ENCODE assay signal across 20 mouse cellular contexts in genomic region chr5:65071689-65072118, GRCm38 (mm10). TPM values are rescaled to one million over a fixed set of nuclear protein-coding genes. Genes with fewer than 3 reads are reported as not detected.
DNase-seq lines count a peak whose midpoint lies in the region; ATAC-seq lines count a peak whose summit lies in the region.
"Had no signal": no experiment of that assay in that cellular context is flagged by ENCODE, and none has a peak within 500 bp of the region (broad histone marks: within the 10 kb centered on the region; RNA-seq: fewer than 3 reads in every experiment).

No protein-coding gene starts in this region.

- H3K4me1 ChIP-seq in neural tube, embryonic 14.5 days (ENCODE audit: control insufficient read depth, insufficient read depth, low read length) = no peaks in the 10 kb centered on the region
- H3K4me1 ChIP-seq in neural tube, embryonic 15.5 days = peaks cover 11% of the 10 kb centered on the region; the same call in 1 of the 2 replicates
- H3K4me1 ChIP-seq in hindbrain, embryonic 16.5 days (ENCODE audit: control insufficient read depth, insufficient read depth, low read depth, low read length) = no peaks in the 10 kb centered on the region
- H3K4me1 ChIP-seq: embryonic facial prominence, embryonic 12.5 days; liver, embryonic 12.5 days; stomach, embryonic 15.5 days had no signal

- DNase-seq in cerebellum, postnatal 10 days = peak; percentile 25
- DNase-seq in cerebellum, postnatal 14 days = no peak
- peak; percentile 24 for DNase-seq in telencephalon, adult 2 months (ENCODE audit: low read depth, low spot score)
- DNase-seq in layer of hippocampus, adult 18-20 months (ENCODE audit: low spot score in 2 of 2) = no peak
- DNase-seq in layer of hippocampus, adult 8-10 months (ENCODE audit: low spot score in 2 of 2) = no peak
- DNase-seq: adrenal gland, postnatal 25 days; cerebellum, postnatal 25 days; gastrocnemius, postnatal 25 days; heart, postnatal 36 days; spleen, adult 18-20 months; thymus, postnatal 36 days had no signal

- H3K36me3 ChIP-seq in neural tube, embryonic 14.5 days (ENCODE audit: control insufficient read depth, insufficient read depth, low read length) = no peaks in the 10 kb centered on the region
- H3K36me3 ChIP-seq in neural tube, embryonic 15.5 days = no peaks in the 10 kb centered on the region
- no peaks in the 10 kb centered on the region for H3K36me3 ChIP-seq in hindbrain, embryonic 16.5 days (ENCODE audit: control insufficient read depth, insufficient read depth, low read length)
- H3K36me3 ChIP-seq: embryonic facial prominence, embryonic 12.5 days; liver, embryonic 12.5 days; stomach, embryonic 15.5 days had no signal

- H3K9me3 ChIP-seq in neural tube, embryonic 14.5 days (ENCODE audit: control insufficient read depth, low read length) = no peaks in the 10 kb centered on the region
- H3K9me3 ChIP-seq in neural tube, embryonic 15.5 days (replicated peaks) = no peaks in the 10 kb centered on the region
- H3K9me3 ChIP-seq in hindbrain, embryonic 16.5 days (ENCODE audit: control insufficient read depth, low read length) = no peaks in the 10 kb centered on the region
- H3K9me3 ChIP-seq: embryonic facial prominence, embryonic 12.5 days; liver, embryonic 12.5 days; megakaryocyte, embryonic 14.5 days; stomach, embryonic 15.5 days had no signal

- 0 out of 2 replicates have a peak, but pooled peaks have one; percentile 13 for ATAC-seq in neural tube, embryonic 14.5 days (ENCODE audit: low read depth)
- ATAC-seq in neural tube, embryonic 15.5 days (ENCODE audit: low FRiP score) = no peak
- peak; percentile 60; the same call in 1 of the 2 replicates for ATAC-seq in hindbrain, embryonic 16.5 days
- ATAC-seq: intestine, postnatal 0 days; liver, embryonic 12.5 days had no signal

- WGBS in neural tube, embryonic 14.5 days = 10% methylated on average over 6 of the region's 6 CpGs
- WGBS in neural tube, embryonic 15.5 days = 12% methylated on average over 6 of the region's 6 CpGs
- 18% methylated on average over 6 of the region's 6 CpGs for WGBS in hindbrain, embryonic 16.5 days

- no peaks in the 10 kb centered on the region for H3K27me3 ChIP-seq in neural tube, embryonic 14.5 days (ENCODE audit: control insufficient read depth, insufficient read depth, low read length)
- H3K27me3 ChIP-seq in neural tube, embryonic 15.5 days (replicated peaks) = no peaks in the 10 kb centered on the region
- no peaks in the 10 kb centered on the region for H3K27me3 ChIP-seq in hindbrain, embryonic 16.5 days (replicated peaks; ENCODE audit: control insufficient read depth, insufficient read depth, low read length)
- H3K27me3 ChIP-seq: embryonic facial prominence, embryonic 12.5 days; liver, embryonic 12.5 days; stomach, embryonic 15.5 days had no signal

- no peak overlapping the region for H3K4me3 ChIP-seq in neural tube, embryonic 14.5 days (ENCODE audit: low read depth, low read length)
- H3K4me3 ChIP-seq in neural tube, embryonic 15.5 days (replicated peaks) = no peak overlapping the region
- H3K4me3 ChIP-seq in hindbrain, embryonic 16.5 days (ENCODE audit: low read length) = no peak overlapping the region
- H3K4me3 ChIP-seq: embryonic facial prominence, embryonic 12.5 days; liver, embryonic 12.5 days; megakaryocyte, embryonic 14.5 days; stomach, embryonic 15.5 days had no signal

- H3K27ac ChIP-seq in neural tube, embryonic 14.5 days (ENCODE audit: low read depth, low read length) = no peak overlapping the region
- H3K27ac ChIP-seq in neural tube, embryonic 15.5 days (replicated peaks) = no peak overlapping the region
- no peak overlapping the region for H3K27ac ChIP-seq in hindbrain, embryonic 16.5 days (ENCODE audit: low read depth, low read length)
- H3K27ac ChIP-seq: embryonic facial prominence, embryonic 12.5 days; kidney, postnatal 0 days; liver, embryonic 12.5 days; stomach, embryonic 15.5 days had no signal

- no peak overlapping the region for H3K9ac ChIP-seq in neural tube, embryonic 14.5 days (replicated peaks; ENCODE audit: low read depth, low read length)
- no peak overlapping the region for H3K9ac ChIP-seq in neural tube, embryonic 15.5 days (replicated peaks)
- H3K9ac ChIP-seq in hindbrain, embryonic 16.5 days (ENCODE audit: low read depth, low read length) = no peak overlapping the region; the same call in 1 of the 2 replicates
- H3K9ac ChIP-seq: embryonic facial prominence, embryonic 12.5 days; liver, embryonic 12.5 days; stomach, embryonic 15.5 days had no signal

- H3K4me2 ChIP-seq in neural tube, embryonic 14.5 days (ENCODE audit: low read depth, low read length) = no peak overlapping the region
- H3K4me2 ChIP-seq in neural tube, embryonic 15.5 days = no peak overlapping the region
- no peak overlapping the region for H3K4me2 ChIP-seq in hindbrain, embryonic 16.5 days (ENCODE audit: low read length)
- H3K4me2 ChIP-seq: embryonic facial prominence, embryonic 12.5 days; liver, embryonic 12.5 days; stomach, embryonic 15.5 days had no signal

RNA-seq across cellular contexts. Expression of gene Tmem156, which starts 20.2 kb away (rescaled TPM):
- polyA plus RNA-seq in neural tube, embryonic 14.5 days (2014; fragmentation: Nextera tagmentation; extraction: Ambion mirVana) = not detected in 2 replicates
- 0.68 TPM in 1 of 2 replicates, not detected in the other for polyA plus RNA-seq in neural tube, embryonic 15.5 days (2015; fragmentation: Nextera tagmentation; extraction: Ambion mirVana)
- 0.16 TPM in 1 of 2 replicates, not detected in the other for polyA plus RNA-seq in hindbrain, embryonic 16.5 days (2015; fragmentation: Nextera tagmentation; extraction: Ambion mirVana)
- under 1 TPM; 0.37 to 0.53 TPM for total RNA-seq in layer of hippocampus, adult 18-20 months (2021)
- 1 to 10 TPM in 1 of 4 experiments, under 1 TPM in 3; 0.62 to 1.5 (median 0.85) TPM for total RNA-seq in layer of hippocampus, adult 8-10 months (2022)
- total RNA-seq: gastrocnemius, postnatal 25 days had no signal
- polyA plus RNA-seq: embryonic facial prominence, embryonic 12.5 days had no signal

RNA-seq across cellular contexts. Expression of gene Klhl5, which starts 35.6 kb away (rescaled TPM):
- 56.9 and 68.1 TPM in 2 replicates for polyA plus RNA-seq in neural tube, embryonic 14.5 days (2014; fragmentation: Nextera tagmentation; extraction: Ambion mirVana)
- 50.2 and 52.0 TPM in 2 replicates for polyA plus RNA-seq in neural tube, embryonic 15.5 days (2015; fragmentation: Nextera tagmentation; extraction: Ambion mirVana)
- 48.7 and 52.4 TPM in 2 replicates for polyA plus RNA-seq in hindbrain, embryonic 16.5 days (2015; fragmentation: Nextera tagmentation; extraction: Ambion mirVana)
- 10 to 100 TPM; 49.7 to 50.7 TPM for total RNA-seq in layer of hippocampus, adult 18-20 months (2021)
- total RNA-seq in layer of hippocampus, adult 8-10 months (2022) = 10 to 100 TPM; 50.1 to 53.7 (median 52.7) TPM

Comparison
In these comparisons a context has a peak if more than half of its experiments do, and no peak if none do; other contexts are left out.
1. DNase-seq: peak in cerebellum, postnatal 10 days (2 of 2) and telencephalon, adult 2 months (single experiment); none in cerebellum, postnatal 14 days (0 of 2), layer of hippocampus, adult 18-20 months (0 of 2) and layer of hippocampus, adult 8-10 months (0 of 2).